ENCODE assay signal across 22 mouse cellular contexts in the genomic region with DNA sequence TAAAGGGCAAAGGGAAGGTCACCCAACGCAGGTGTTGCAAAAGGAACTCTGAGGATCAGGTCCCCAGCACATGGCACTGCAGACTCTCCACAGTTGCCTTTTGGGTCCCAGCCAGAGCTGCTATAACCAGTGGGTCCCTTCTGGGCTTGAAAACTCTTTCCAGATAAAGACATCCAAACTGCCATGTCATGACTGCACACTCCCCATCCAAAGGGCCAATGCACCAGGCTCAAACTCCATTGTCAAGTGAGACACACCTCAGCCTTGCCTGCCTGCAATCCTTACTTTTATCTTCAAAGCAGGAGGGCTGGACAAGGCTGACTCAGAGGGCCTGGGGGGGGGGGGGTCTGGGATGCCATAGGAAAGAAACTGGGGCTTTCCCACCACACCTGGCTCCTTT. TPM values are rescaled to one million over a fixed set of nuclear protein-coding genes. Genes with fewer than 3 reads are reported as not detected.
DNase-seq lines count a peak whose midpoint lies in the region; ATAC-seq and TF ChIP-seq lines count a peak whose summit lies in the region.
"Had no signal": no experiment of that assay in that cellular context is flagged by ENCODE, and none has a peak within 500 bp of the region (broad histone marks: within the 10 kb centered on the region; RNA-seq: fewer than 3 reads in every experiment).

No protein-coding gene starts in this region.

- no peaks in the 10 kb centered on the region for H3K27me3 ChIP-seq in megakaryocyte, embryonic 14.5 days (replicated peaks)
- H3K27me3 ChIP-seq in liver, embryonic 16.5 days (ENCODE audit: control insufficient read depth, insufficient read depth, low read depth, low read length): no peaks in the 10 kb centered on the region
- H3K27me3 ChIP-seq: embryonic facial prominence, embryonic 15.5 days; limb, embryonic 13.5 days; neural tube, embryonic 15.5 days had no signal

- peaks cover 93% of the 10 kb centered on the region for H3K4me1 ChIP-seq in megakaryocyte, embryonic 14.5 days
- peaks cover 48% of the 10 kb centered on the region for H3K4me1 ChIP-seq in liver, embryonic 16.5 days (ENCODE audit: control insufficient read depth, low read depth, low read length)
- 0 out of 2 replicates have a peak, but pooled peaks cover 2% of the 10 kb centered on the region for H3K4me1 ChIP-seq in lung, adult 2 months (ENCODE audit: control insufficient read depth, insufficient read depth, low read length)

- H3K36me3 ChIP-seq in megakaryocyte, embryonic 14.5 days (replicated peaks; ENCODE audit: low read length): peaks cover 2% of the 10 kb centered on the region
- no peaks in the 10 kb centered on the region for H3K36me3 ChIP-seq in liver, embryonic 16.5 days (ENCODE audit: control insufficient read depth, insufficient read depth)
- H3K36me3 ChIP-seq: embryonic facial prominence, embryonic 15.5 days; limb, embryonic 13.5 days; neural tube, embryonic 15.5 days had no signal

- TF ChIP-seq POLR2A in lung, adult 2 months (IDR thresholded peaks at IDR 0.05; ENCODE audit: borderline replicate concordance, extremely low read depth, low read depth, low read length): no peak

- H3K4me3 ChIP-seq in megakaryocyte, embryonic 14.5 days (replicated peaks): peak overlapping the region; percentile 38
- no peak overlapping the region for H3K4me3 ChIP-seq in liver, embryonic 16.5 days (ENCODE audit: low read depth, low read length)
- H3K4me3 ChIP-seq in lung, adult 2 months (replicated peaks; ENCODE audit: extremely low read depth, low read depth, low read length): no peak overlapping the region
- H3K4me3 ChIP-seq: embryonic facial prominence, embryonic 15.5 days; limb, embryonic 13.5 days; neural tube, embryonic 15.5 days had no signal

- H3K9ac ChIP-seq in liver, embryonic 16.5 days (ENCODE audit: low read depth, low read length): no peak overlapping the region
- H3K9ac ChIP-seq: embryonic facial prominence, embryonic 15.5 days; limb, embryonic 13.5 days; neural tube, embryonic 15.5 days had no signal

- 62% methylated on average over 1 of the region's 1 CpGs for WGBS in liver, embryonic 16.5 days (ENCODE audit: insufficient replicate concordance)
- WGBS in lung, adult 2 months: 94% methylated on average over 1 of the region's 1 CpGs

- TF ChIP-seq CTCF in lung, adult 2 months (IDR thresholded peaks at IDR 0.05; ENCODE audit: insufficient read depth, low read length): no peak

- no peak overlapping the region for H3K27ac ChIP-seq in liver, embryonic 16.5 days (ENCODE audit: low read length)
- H3K27ac ChIP-seq: embryonic facial prominence, embryonic 15.5 days; limb, embryonic 13.5 days; neural tube, embryonic 15.5 days had no signal

- no peaks in the 10 kb centered on the region for H3K9me3 ChIP-seq in megakaryocyte, embryonic 14.5 days
- no peaks in the 10 kb centered on the region for H3K9me3 ChIP-seq in liver, embryonic 16.5 days (replicated peaks; ENCODE audit: control insufficient read depth, low read length)
- H3K9me3 ChIP-seq: embryonic facial prominence, embryonic 15.5 days; limb, embryonic 13.5 days; neural tube, embryonic 15.5 days had no signal

- H3K4me2 ChIP-seq in liver, embryonic 16.5 days (ENCODE audit: low read depth, low read length): no peak overlapping the region
- H3K4me2 ChIP-seq: embryonic facial prominence, embryonic 15.5 days; limb, embryonic 13.5 days; neural tube, embryonic 15.5 days had no signal

- ATAC-seq in megakaryocyte, adult 5-6 weeks (ENCODE audit: poor library complexity, severe bottlenecking): no peak
- ATAC-seq in liver, embryonic 16.5 days (ENCODE audit: low read depth): peak; percentile 20; the same call in 1 of the 2 replicates
- ATAC-seq: lung, postnatal 0 days; midbrain, embryonic 16.5 days had no signal

- DNase-seq in liver: peak; percentile 52
- DNase-seq in kidney, adult 11 months: no peak
- no peak for DNase-seq in lung, adult 2 months
- DNase-seq in ovary, postnatal 36 days (ENCODE audit: low spot score): no peak
- DNase-seq: adrenal gland, adult 2 months; cerebellum, postnatal 25 days; heart, adult 18-20 months; kidney, adult 9 months; right cerebral cortex, postnatal 25 days had no signal

RNA-seq across cellular contexts. Expression of a gene that starts 13.9 kb away (rescaled TPM):
- polyA plus RNA-seq in megakaryocyte, embryonic 14.5 days (2012; ENCODE audit: insufficient read depth, low replicate concordance): 1.4 and 2.2 TPM in 2 replicates
- total RNA-seq in megakaryocyte, adult 5-6 weeks (2015): 10.6 and 11.9 TPM in 2 replicates
- 9.6 and 10.9 TPM in 2 replicates for total RNA-seq in megakaryocyte, adult 5-6 weeks (2017)
- polyA plus RNA-seq in liver, embryonic 16.5 days (2015; fragmentation: Nextera tagmentation; extraction: Ambion mirVana): 4.9 and 6.1 TPM in 2 replicates
- 9.8 and 18.6 TPM in 2 replicates for polyA plus RNA-seq in lung, adult 2 months (2012; rRNA removed)

RNA-seq across cellular contexts. Expression of a gene that starts 57.2 kb away (rescaled TPM):
- polyA plus RNA-seq in megakaryocyte, embryonic 14.5 days (2012; ENCODE audit: insufficient read depth, low replicate concordance): not detected in 2 replicates
- not detected in 2 replicates for total RNA-seq in megakaryocyte, adult 5-6 weeks (2015)
- 0.37 TPM in 1 of 2 replicates, not detected in the other for total RNA-seq in megakaryocyte, adult 5-6 weeks (2017)
- 0.05 and 0.06 TPM in 2 replicates for polyA plus RNA-seq in liver, embryonic 16.5 days (2015; fragmentation: Nextera tagmentation; extraction: Ambion mirVana)
- 0.77 and 1.4 TPM in 2 replicates for polyA plus RNA-seq in lung, adult 2 months (2012; rRNA removed)
- total RNA-seq: gastrocnemius, adult 8-10 months; layer of hippocampus, postnatal 25 days; left cerebral cortex, postnatal 10 days had no signal
- polyA plus RNA-seq: adrenal gland, adult 2 months; C2C12; hindbrain, embryonic 11.5 days; midbrain, embryonic 16.5 days; neural tube, embryonic 15.5 days had no signal
